18 mouse cellular contexts compared by ENCODE assay signal in the genomic region with DNA sequence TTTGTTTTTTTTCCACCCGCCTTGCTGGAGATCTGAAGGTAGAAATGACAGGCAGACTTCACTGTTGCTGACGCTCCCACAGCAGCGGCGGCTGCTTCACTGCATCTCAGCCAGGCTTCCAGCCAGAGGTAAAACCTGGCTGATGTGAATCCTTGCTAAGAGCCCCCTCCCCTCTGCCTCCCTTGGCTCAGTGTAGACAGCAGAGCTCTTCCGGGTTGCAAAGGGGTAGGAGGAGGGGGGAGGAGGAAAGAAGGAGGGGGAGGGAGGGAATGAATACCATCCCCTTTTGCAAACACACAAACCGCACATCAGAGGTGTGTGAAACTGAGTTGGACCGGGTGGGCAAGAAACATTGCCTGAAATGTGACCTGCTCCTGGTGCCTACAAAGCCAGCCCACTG. TPM values are rescaled to one million over a fixed set of nuclear protein-coding genes. Genes with fewer than 3 reads are reported as not detected.
A peak's percentile ranks its signal among the peaks of the same experiment; 100 is the strongest.
DNase-seq lines count a peak whose midpoint lies in the region; ATAC-seq and TF ChIP-seq lines count a peak whose summit lies in the region.
"Had no signal": no experiment of that assay in that cellular context is flagged by ENCODE, and none has a peak within 500 bp of the region (broad histone marks: within the 10 kb centered on the region; RNA-seq: fewer than 3 reads in every experiment).

No protein-coding gene starts in this region.

- 6% methylated on average over 7 of the region's 7 CpGs for WGBS in kidney, adult 2 months
- WGBS in hindbrain, embryonic 14.5 days, result under 1% methylated on average over 7 of the region's 7 CpGs
- 0% methylated on average over 7 of the region's 7 CpGs for WGBS in midbrain, embryonic 15.5 days

- no peaks in the 10 kb centered on the region for H3K9me3 ChIP-seq in hindbrain, embryonic 14.5 days (ENCODE audit: control insufficient read depth, low read length)
- no peaks in the 10 kb centered on the region for H3K9me3 ChIP-seq in midbrain, embryonic 15.5 days

- no peaks in the 10 kb centered on the region for H3K36me3 ChIP-seq in kidney, adult 2 months (ENCODE audit: control insufficient read depth, insufficient read depth, low read length)
- no peaks in the 10 kb centered on the region for H3K36me3 ChIP-seq in hindbrain, embryonic 14.5 days (replicated peaks; ENCODE audit: control insufficient read depth, insufficient read depth)
- H3K36me3 ChIP-seq in midbrain, embryonic 15.5 days (replicated peaks), result no peaks in the 10 kb centered on the region

- DNase-seq in kidney, adult 2 months, result no peak
- no peak for DNase-seq in kidney, postnatal 10 days
- peak; percentile 25 for DNase-seq in embryo, embryonic 10 days (ENCODE audit: low spot score)
- DNase-seq in hindbrain, embryonic 14.5 days (ENCODE audit: low spot score), result no peak
- DNase-seq in cerebellum, adult 8-10 months, result no peak
- no peak for DNase-seq in left cerebral cortex, postnatal 4 days
- DNase-seq: adrenal gland, adult 8-10 months; heart, postnatal 10 days; right cerebral cortex, postnatal 25 days had no signal

- H3K27me3 ChIP-seq in kidney, adult 2 months (replicated peaks; ENCODE audit: control insufficient read depth, insufficient read depth, low read length), result no peaks in the 10 kb centered on the region; the same call in 1 of the 2 replicates
- H3K27me3 ChIP-seq in hindbrain, embryonic 14.5 days (ENCODE audit: control insufficient read depth, insufficient read depth, low read length), result peaks cover 93% of the 10 kb centered on the region
- H3K27me3 ChIP-seq in midbrain, embryonic 15.5 days (replicated peaks), result peaks cover 59% of the 10 kb centered on the region
- H3K27me3 ChIP-seq: Patski had no signal

- H3K4me2 ChIP-seq in hindbrain, embryonic 14.5 days (replicated peaks), result peak overlapping the region; percentile 19; the same call in 1 of the 2 replicates
- peak overlapping the region; percentile 67 for H3K4me2 ChIP-seq in midbrain, embryonic 15.5 days
- H3K4me2 ChIP-seq: liver, embryonic 11.5 days had no signal

- peak overlapping the region; percentile 51 for H3K27ac ChIP-seq in kidney, adult 2 months (ENCODE audit: insufficient read depth, low read depth, low read length)
- H3K27ac ChIP-seq in hindbrain, embryonic 14.5 days, result peak overlapping the region; percentile 78; the same call in 1 of the 2 replicates
- peak overlapping the region; percentile 81 for H3K27ac ChIP-seq in midbrain, embryonic 15.5 days
- H3K27ac ChIP-seq: macrophage had no signal

- TF ChIP-seq CTCF in kidney, adult 2 months (conservative IDR thresholded peaks at IDR 0.05; ENCODE audit: insufficient read depth, insufficient read length, low read depth, low read length), result no peak

- no peak for TF ChIP-seq POLR2A in kidney, adult 2 months (IDR thresholded peaks at IDR 0.05; ENCODE audit: low read depth, low read length)

- intact Hi-C loops in left cerebral cortex, postnatal 4 days (cut with DNase I), result loop anchor here (10.0 kb wide), 1 partner anchor 1133 kb away; no protein-coding TSS in a partner anchor

- ATAC-seq in hindbrain, embryonic 14.5 days (ENCODE audit: low FRiP score), result no peak
- peak; percentile 62 for ATAC-seq in midbrain, embryonic 15.5 days (replicated peaks)
- ATAC-seq in cerebellum, adult (ENCODE audit: insufficient number of reproducible peaks, low FRiP score, low TSS enrichment), result no peak
- ATAC-seq: Patski had no signal

- H3K4me3 ChIP-seq in kidney, adult 2 months (ENCODE audit: insufficient read depth, low read depth, low read length), result peak overlapping the region; percentile 35; the same call in 1 of the 2 replicates
- peak overlapping the region; percentile 29 for H3K4me3 ChIP-seq in hindbrain, embryonic 14.5 days (replicated peaks; ENCODE audit: low read length)
- H3K4me3 ChIP-seq in midbrain, embryonic 15.5 days, result peak overlapping the region; percentile 43

- no peaks in the 10 kb centered on the region for H3K4me1 ChIP-seq in kidney, adult 2 months (ENCODE audit: control insufficient read depth, insufficient read depth, low read length)
- no peaks in the 10 kb centered on the region; the same call in 1 of the 2 replicates for H3K4me1 ChIP-seq in hindbrain, embryonic 14.5 days (replicated peaks; ENCODE audit: control insufficient read depth, insufficient read depth, low read length)
- H3K4me1 ChIP-seq in midbrain, embryonic 15.5 days, result peaks cover 4% of the 10 kb centered on the region

- H3K9ac ChIP-seq in hindbrain, embryonic 14.5 days, result peak overlapping the region; percentile 10; the same call in 1 of the 2 replicates
- peak overlapping the region; percentile 38 for H3K9ac ChIP-seq in midbrain, embryonic 15.5 days

RNA-seq across cellular contexts. Expression of a gene that starts 1.7 kb away (rescaled TPM):
- polyA plus RNA-seq in kidney, adult 2 months (2012; rRNA removed), result 1.6 and 2.8 TPM in 2 replicates
- 1.1 and 1.2 TPM in 2 replicates for polyA plus RNA-seq in hindbrain, embryonic 14.5 days (2014; fragmentation: Nextera tagmentation; extraction: Ambion mirVana)
- 4.0 and 4.8 TPM in 2 replicates for polyA plus RNA-seq in midbrain, embryonic 15.5 days (2015; fragmentation: Nextera tagmentation; extraction: Ambion mirVana)
- total RNA-seq in left cerebral cortex, postnatal 4 days (2021), result not detected
- total RNA-seq: adrenal gland, adult 8-10 months; granulocyte monocyte progenitor cell, adult 5-6 weeks; heart, postnatal 10 days; left cerebral cortex, adult 18-20 months had no signal
- polyA plus RNA-seq: frontal cortex, adult 2 months; liver, embryonic 11.5 days; macrophage; Patski had no signal

RNA-seq across cellular contexts. Expression of a gene that starts 2.2 kb away (rescaled TPM):
- 14.9 and 15.4 TPM in 2 replicates for polyA plus RNA-seq in kidney, adult 2 months (2012; rRNA removed)
- 28.2 and 29.0 TPM in 2 replicates for polyA plus RNA-seq in hindbrain, embryonic 14.5 days (2014; fragmentation: Nextera tagmentation; extraction: Ambion mirVana)
- polyA plus RNA-seq in midbrain, embryonic 15.5 days (2015; fragmentation: Nextera tagmentation; extraction: Ambion mirVana), result 99.1 and 116 TPM in 2 replicates
- 1 to 10 TPM; 1.0 to 1.5 TPM for total RNA-seq in left cerebral cortex, postnatal 4 days (2021)
- total RNA-seq: granulocyte monocyte progenitor cell, adult 5-6 weeks; left cerebral cortex, adult 18-20 months had no signal
- polyA plus RNA-seq: frontal cortex, adult 2 months; macrophage had no signal

RNA-seq across cellular contexts. Expression of a gene that starts 6.6 kb away (rescaled TPM):
- 0.39 and 1.4 TPM in 2 replicates for polyA plus RNA-seq in kidney, adult 2 months (2012; rRNA removed)
- polyA plus RNA-seq in hindbrain, embryonic 14.5 days (2014; fragmentation: Nextera tagmentation; extraction: Ambion mirVana), result 0.36 and 0.52 TPM in 2 replicates
- polyA plus RNA-seq in midbrain, embryonic 15.5 days (2015; fragmentation: Nextera tagmentation; extraction: Ambion mirVana), result 1.3 and 2.2 TPM in 2 replicates
- total RNA-seq in left cerebral cortex, postnatal 4 days (2021), result not detected
- total RNA-seq: granulocyte monocyte progenitor cell, adult 5-6 weeks; heart, postnatal 10 days; left cerebral cortex, adult 18-20 months had no signal
- polyA plus RNA-seq: frontal cortex, adult 2 months; liver, embryonic 11.5 days; macrophage; neural tube, embryonic 14.5 days; Patski had no signal
